Mouse (Mus musculus): ENCODE data around the gene Apol6. TPM values are rescaled to one million over a fixed set of nuclear protein-coding genes. Genes with fewer than 3 reads are reported as not detected.
"Not testable (repeated sequence)": the region's sequence is repeated elsewhere in the genome, so short reads cannot be mapped to it uniquely, and the experiment has no call there.

The Apol6 gene
- polyA plus RNA-seq, 1 experiment, result 0.39 TPM

GRCm38 (mm10) chr15:77054611-77055175 is 10.2 kb downstream of the Apol6 start:
- 45% methylated on average over 5 of the region's 5 CpGs for WGBS
- Histone ChIP-seq H3K27ac (ENCODE audit: insufficient read depth, low read depth, low read length) (peak overlapping the region; percentile 71), H3K4me1 (ENCODE audit: control insufficient read depth, insufficient read depth, insufficient read length, low read length) (peaks cover 16% of the 10 kb centered on the region; the same call in 1 of the 2 replicates), H3K4me3 (ENCODE audit: low read depth, low read length) (no peak overlapping the region), H3K36me3 (ENCODE audit: control insufficient read depth, insufficient read depth, low read length) (no peaks in the 10 kb centered on the region), H3K27me3 (ENCODE audit: control insufficient read depth, insufficient read depth, low read length) (no peaks in the 10 kb centered on the region)
- no peak for TF ChIP-seq POLR2A (IDR thresholded peaks at IDR 0.05; ENCODE audit: low read depth, low read length)
- TF ChIP-seq CTCF (IDR thresholded peaks at IDR 0.05; ENCODE audit: extremely low read depth, insufficient read length, insufficient replicate concordance, low read depth, low read length), result no peak

GRCm38 (mm10) chr15:77056001-77056790 is 11.7 kb downstream of the Apol6 start:
- Histone ChIP-seq H3K4me3 (ENCODE audit: low read depth, low read length) (no peak overlapping the region), H3K27me3 (ENCODE audit: control insufficient read depth, insufficient read depth, low read length) (no peaks in the 10 kb centered on the region), H3K36me3 (ENCODE audit: control insufficient read depth, insufficient read depth, low read length) (no peaks in the 10 kb centered on the region), H3K27ac (ENCODE audit: insufficient read depth, low read depth, low read length) (no peak overlapping the region), H3K4me1 (ENCODE audit: control insufficient read depth, insufficient read depth, insufficient read length, low read length) (peaks cover 16% of the 10 kb centered on the region; the same call in 1 of the 2 replicates)
- TF ChIP-seq POLR2A (IDR thresholded peaks at IDR 0.05; ENCODE audit: low read depth, low read length) (no peak), CTCF (IDR thresholded peaks at IDR 0.05; ENCODE audit: extremely low read depth, insufficient read length, insufficient replicate concordance, low read depth, low read length) (no peak)
- WGBS, result 49% methylated on average over 6 of the region's 6 CpGs

DNA sequence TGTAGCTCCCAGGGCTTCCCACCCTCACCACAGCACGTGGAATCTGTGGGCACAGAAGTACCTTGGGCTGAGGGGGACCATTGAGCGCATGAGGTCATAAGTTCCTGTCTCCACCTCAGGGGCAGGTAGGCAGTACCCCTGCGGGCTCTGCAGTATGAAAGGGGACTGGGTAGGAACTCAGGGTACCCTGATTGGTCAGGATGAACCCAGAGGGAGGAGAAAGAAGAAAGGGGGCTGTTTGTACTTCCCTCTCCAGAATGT is 12.2 kb downstream of the Apol6 start:
- H3K4me1 ChIP-seq (ENCODE audit: control insufficient read depth, insufficient read depth, insufficient read length, low read length), result peaks cover 16% of the 10 kb centered on the region; the same call in 1 of the 2 replicates
- H3K36me3 ChIP-seq (ENCODE audit: control insufficient read depth, insufficient read depth, low read length), result no peaks in the 10 kb centered on the region
- 60% methylated on average over 3 of the region's 3 CpGs for WGBS
- TF ChIP-seq CTCF (IDR thresholded peaks at IDR 0.05; ENCODE audit: extremely low read depth, insufficient read length, insufficient replicate concordance, low read depth, low read length) (no peak), POLR2A (IDR thresholded peaks at IDR 0.05; ENCODE audit: low read depth, low read length) (no peak)
- no peak overlapping the region for H3K4me3 ChIP-seq (ENCODE audit: low read depth, low read length)
- H3K27ac ChIP-seq (ENCODE audit: insufficient read depth, low read depth, low read length), result no peak overlapping the region
- no peaks in the 10 kb centered on the region for H3K27me3 ChIP-seq (ENCODE audit: control insufficient read depth, insufficient read depth, low read length)

- Histone ChIP-seq H3K4me1 (ENCODE audit: control insufficient read depth, insufficient read depth, insufficient read length, low read length) (peaks cover 16% of the 10 kb centered on the region; the same call in 1 of the 2 replicates), H3K27me3 (ENCODE audit: control insufficient read depth, insufficient read depth, low read length) (no peaks in the 10 kb centered on the region), H3K4me3 (ENCODE audit: low read depth, low read length) (no peak overlapping the region), H3K36me3 (ENCODE audit: control insufficient read depth, insufficient read depth, low read length) (no peaks in the 10 kb centered on the region), H3K27ac (ENCODE audit: insufficient read depth, low read depth, low read length) (no peak overlapping the region)
- TF ChIP-seq CTCF (IDR thresholded peaks at IDR 0.05; ENCODE audit: extremely low read depth, insufficient read length, insufficient replicate concordance, low read depth, low read length) (no peak), POLR2A (IDR thresholded peaks at IDR 0.05; ENCODE audit: low read depth, low read length) (no peak)
Measured at GRCm38 (mm10) chr15:77058566-77058965, 14.0 kb downstream of the Apol6 start.

DNA sequence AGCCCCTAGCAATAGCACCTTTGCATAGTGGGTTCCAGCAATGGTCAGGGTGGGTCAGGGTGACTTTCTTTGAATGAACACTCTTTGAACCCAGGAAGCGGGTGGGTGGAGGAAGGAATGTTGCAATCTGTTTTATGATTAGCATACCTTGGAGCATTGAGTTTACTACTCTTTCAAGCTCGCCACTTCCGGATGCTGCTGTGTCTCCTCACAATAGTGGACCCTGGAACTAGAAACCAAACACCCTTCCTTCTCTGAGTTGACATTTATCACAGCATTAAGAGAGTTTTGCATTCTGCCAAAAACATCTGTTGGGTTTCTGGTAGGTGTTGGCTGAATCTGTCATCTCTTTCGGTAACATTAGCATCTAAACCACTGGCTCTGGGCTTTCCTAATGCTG is 14.9 kb downstream of the Apol6 start:
- H3K4me3 ChIP-seq (ENCODE audit: low read depth, low read length), result not testable (repeated sequence)

DNA sequence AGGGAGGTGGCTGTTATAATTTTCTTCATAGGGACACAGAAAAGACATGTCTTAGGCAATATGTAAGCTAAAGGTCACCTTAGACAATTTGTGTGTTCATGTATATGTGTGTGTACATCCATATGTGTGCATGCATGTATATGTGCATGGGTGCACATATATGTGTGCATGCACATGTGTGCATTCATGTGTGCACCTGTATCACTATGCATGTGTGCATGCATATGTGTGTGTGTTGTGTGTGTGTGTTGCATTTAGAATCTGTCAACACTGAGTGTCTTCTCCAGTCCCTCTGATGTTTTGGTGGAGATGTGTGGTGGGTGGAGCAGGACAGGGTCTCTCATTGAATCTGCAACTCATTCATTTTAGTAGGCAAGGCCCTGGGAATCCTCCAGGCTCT is 18.2 kb downstream of the Apol6 start:
- Histone ChIP-seq H3K4me3 (ENCODE audit: low read depth, low read length) (no peak overlapping the region), H3K27me3 (ENCODE audit: control insufficient read depth, insufficient read depth, low read length) (no peaks in the 10 kb centered on the region), H3K36me3 (ENCODE audit: control insufficient read depth, insufficient read depth, low read length) (no peaks in the 10 kb centered on the region), H3K4me1 (ENCODE audit: control insufficient read depth, insufficient read depth, insufficient read length, low read length) (peaks cover 5% of the 10 kb centered on the region), H3K27ac (ENCODE audit: insufficient read depth, low read depth, low read length) (no peak overlapping the region)
- TF ChIP-seq POLR2A (IDR thresholded peaks at IDR 0.05; ENCODE audit: low read depth, low read length) (no peak), CTCF (IDR thresholded peaks at IDR 0.05; ENCODE audit: extremely low read depth, insufficient read length, insufficient replicate concordance, low read depth, low read length) (no peak)

More for the DNA sequence above, 14.9 kb downstream of the Apol6 start:
- not testable (repeated sequence) for H3K36me3 ChIP-seq (ENCODE audit: control insufficient read depth, insufficient read depth, low read length); H3K27ac ChIP-seq (ENCODE audit: insufficient read depth, low read depth, low read length); H3K27me3 ChIP-seq (ENCODE audit: control insufficient read depth, insufficient read depth, low read length)
- 50% methylated on average over 4 of the region's 4 CpGs for WGBS
- peaks cover 13% of the 10 kb centered on the region; the same call in 1 of the 2 replicates for H3K4me1 ChIP-seq (ENCODE audit: control insufficient read depth, insufficient read depth, insufficient read length, low read length)

- H3K36me3 ChIP-seq (ENCODE audit: control insufficient read depth, insufficient read depth, low read length), result no peaks in the 10 kb centered on the region
- WGBS, result 21% methylated on average over 6 of the region's 6 CpGs
- H3K4me1 ChIP-seq (ENCODE audit: control insufficient read depth, insufficient read depth, insufficient read length, low read length), result peaks cover 3% of the 10 kb centered on the region
- H3K4me3 ChIP-seq (ENCODE audit: low read depth, low read length), result no peak overlapping the region
- H3K27ac ChIP-seq (ENCODE audit: insufficient read depth, low read depth, low read length), result no peak overlapping the region
- TF ChIP-seq CTCF (IDR thresholded peaks at IDR 0.05; ENCODE audit: extremely low read depth, insufficient read length, insufficient replicate concordance, low read depth, low read length), result no peak
- TF ChIP-seq POLR2A (IDR thresholded peaks at IDR 0.05; ENCODE audit: low read depth, low read length), result no peak
- H3K27me3 ChIP-seq (ENCODE audit: control insufficient read depth, insufficient read depth, low read length), result no peaks in the 10 kb centered on the region
Measured at GRCm38 (mm10) chr15:77065259-77065852, 20.8 kb downstream of the Apol6 start.

Measured in small intestine, adult 2 months (tissue).